Mouse (Mus musculus) MEL (cell line): ENCODE results near the gene Olfr547.

ENCODE experiments used
- CTCF ChIP-seq, 3 experiments: IDR thresholded peaks in 2 of 3; conservative IDR thresholded peaks in 1 of 3; 2 replicates each; pipeline ENCODE4 v1.5.1; 2011 to 2012; ENCODE audit warnings: low read length in 3 of 3, low read depth in 2 of 3, mild to moderate bottlenecking in 2 of 3, improper control_type of control experiment in 1 of 3, inconsistent platforms in 1 of 3, mixed read lengths in 1 of 3, moderate library complexity in 1 of 3; ENCODE audit not compliant: control insufficient read depth in 1 of 3, insufficient read depth in 1 of 3, poor library complexity in 1 of 3, severe bottlenecking in 1 of 3
- ELF1 ChIP-seq: IDR thresholded peaks from 2 replicates; pipeline ENCODE4 v1.6.1; 2014; ENCODE audit warnings: low read depth, mild to moderate bottlenecking, inconsistent platforms, low read length, improper control_type of control experiment, moderate library complexity
- GATA1 ChIP-seq: IDR thresholded peaks from 2 replicates; pipeline ENCODE4 v1.6.1; 2011; ENCODE audit warnings: low read depth, low read length, improper control_type of control experiment
- HCFC1 ChIP-seq: IDR thresholded peaks from 2 replicates; pipeline ENCODE4 v1.6.1; 2012; ENCODE audit warnings: low read depth, mild to moderate bottlenecking, inconsistent platforms, low read length, improper control_type of control experiment, moderate library complexity
- MAX ChIP-seq: IDR thresholded peaks from 2 replicates; pipeline ENCODE4 v1.6.1; 2011; ENCODE audit warnings: low read length, improper control_type of control experiment
- MEF2A ChIP-seq: IDR thresholded peaks from 2 replicates; pipeline ENCODE4 v1.6.1; 2014; ENCODE audit warnings: low read depth, mild to moderate bottlenecking, inconsistent platforms, low read length, improper control_type of control experiment; ENCODE audit not compliant: poor library complexity, insufficient replicate concordance, severe bottlenecking; ENCODE audit errors: extremely low read depth
- POLR2A ChIP-seq, 2 experiments: IDR thresholded peaks; 2 replicates each; pipeline ENCODE4 v1.6.1; 2011 to 2012; ENCODE audit warnings: low read length in 2 of 2, mild to moderate bottlenecking in 2 of 2, control low read depth in 1 of 2, improper control_type of control experiment in 1 of 2, low read depth in 1 of 2, moderate library complexity in 1 of 2; ENCODE audit not compliant: control insufficient read depth in 1 of 2, insufficient read depth in 1 of 2, poor library complexity in 1 of 2
- POLR2AphosphoS2 ChIP-seq: IDR thresholded peaks from 2 replicates; pipeline ENCODE4 v1.6.1; 2011; ENCODE audit warnings: low read length, improper control_type of control experiment
- SIN3A ChIP-seq: IDR thresholded peaks from 2 replicates; pipeline ENCODE4 v1.6.1; 2012; ENCODE audit warnings: low read length, improper control_type of control experiment, inconsistent platforms
- TCF12 ChIP-seq: IDR thresholded peaks from 2 replicates; pipeline ENCODE4 v1.6.1; 2014; ENCODE audit warnings: low read depth, mild to moderate bottlenecking, inconsistent platforms, low read length, improper control_type of control experiment, moderate library complexity
- USF1 ChIP-seq: IDR thresholded peaks from 2 replicates; pipeline ENCODE4 v1.6.1; 2014; ENCODE audit warnings: low read depth, mild to moderate bottlenecking, inconsistent platforms, low read length, improper control_type of control experiment, moderate library complexity
- ZC3H11A ChIP-seq: IDR thresholded peaks from 2 replicates; pipeline ENCODE4 v1.6.1; 2012; ENCODE audit warnings: low read depth, mild to moderate bottlenecking, inconsistent platforms, low read length, improper control_type of control experiment
- ZNF384 ChIP-seq: IDR thresholded peaks from 2 replicates; pipeline ENCODE4 v1.6.1; 2012; ENCODE audit warnings: low read depth, mild to moderate bottlenecking, inconsistent platforms, low read length, improper control_type of control experiment

GRCm38 (mm10) chr7:102566219-102566618, 31.7 kb downstream of the Olfr547 start:
- TF ChIP-seq ELF1: no peak
- TF ChIP-seq POLR2A (IDR thresholded peaks at IDR 0.05; ENCODE audit: control insufficient read depth in 1 of 2, insufficient read depth in 1 of 2, low read depth in 1 of 2, low read length in 2 of 2, poor library complexity in 1 of 2): no peak
- no peak for TF ChIP-seq ZNF384
- TF ChIP-seq CTCF (IDR thresholded peaks at IDR 0.05 in 2 of 3, conservative IDR thresholded peaks at IDR 0.05 in 1 of 3; ENCODE audit: control insufficient read depth in 1 of 3, insufficient read depth in 1 of 3, low read depth in 2 of 3, low read length in 3 of 3, poor library complexity in 1 of 3, severe bottlenecking in 1 of 3): peak in 2 of 3 experiments; percentile 32 to 47; a peak in 3 of 6 replicates
- TF ChIP-seq USF1: no peak
- TF ChIP-seq SIN3A: no peak
- TF ChIP-seq MEF2A: no peak
- no peak for TF ChIP-seq TCF12
- no peak for TF ChIP-seq HCFC1
- TF ChIP-seq GATA1: no peak
- no peak for TF ChIP-seq POLR2AphosphoS2
- TF ChIP-seq MAX: no peak
- TF ChIP-seq ZC3H11A: no peak
